Mouse (Mus musculus) intestine, embryonic 14.5 days (tissue): ENCODE data around the gene Ipo4. TPM values are rescaled to one million over a fixed set of nuclear protein-coding genes. Genes with fewer than 3 reads are reported as not detected.

ENCODE experiments used
- ATAC-seq: fragments of 200-750 bp; cut with Nextera tagmentation; replicated peaks from 2 replicates; pipeline ENCODE4 v1.8.0; 2017; ENCODE audit warnings: low read depth, moderate number of reproducible peaks, moderate TSS enrichment, moderate library complexity; ENCODE audit not compliant: low FRiP score, low TSS enrichment
- DNase-seq: peaks from one replicate; pipeline ENCODE4 v3.0.0-alpha.2; 2018; ENCODE audit warnings: low spot score
- H3K27ac ChIP-seq: fragments of 300-500 bp; sonication (generic); 2 replicates; pipeline ENCODE4 v1.5.1; 2014; ENCODE audit warnings: low read depth, mild to moderate bottlenecking, control low read depth
- H3K27me3 ChIP-seq: fragments of 300-500 bp; sonication (generic); replicated peaks from 2 replicates; pipeline ENCODE4 v1.6.1; 2014; ENCODE audit warnings: low read length, control low read depth; ENCODE audit not compliant: control insufficient read depth, insufficient read depth
- H3K36me3 ChIP-seq: fragments of 300-500 bp; sonication (generic); 2 replicates; pipeline ENCODE4 v1.6.1; 2014; ENCODE audit warnings: low read length, control low read depth; ENCODE audit not compliant: control insufficient read depth, insufficient read depth
- H3K4me1 ChIP-seq: fragments of 300-500 bp; sonication (generic); replicated peaks from 2 replicates; pipeline ENCODE4 v1.6.1; 2014; ENCODE audit warnings: low read length, control low read depth, mixed read lengths; ENCODE audit not compliant: control insufficient read depth, insufficient read depth
- H3K4me2 ChIP-seq: fragments of 300-500 bp; sonication (generic); 2 replicates; pipeline ENCODE4 v1.6.1; 2014; ENCODE audit warnings: low read length
- H3K4me3 ChIP-seq: fragments of 300-500 bp; sonication (generic); 2 replicates; pipeline ENCODE4 v1.5.1; 2014; ENCODE audit warnings: low read depth, low read length, control low read depth, mixed read lengths
- H3K9ac ChIP-seq: fragments of 300-500 bp; sonication (generic); 2 replicates; pipeline ENCODE4 v1.6.1; 2014; ENCODE audit warnings: mild to moderate bottlenecking, low read length
- H3K9me3 ChIP-seq: fragments of 300-500 bp; sonication (generic); 2 replicates; pipeline ENCODE4 v1.6.1; 2016; ENCODE audit warnings: low read length, control low read depth; ENCODE audit not compliant: control insufficient read depth
- WGBS: fragments of 180-500 bp; shearing (Covaris S2); extraction: QIAGEN DNeasy Blood & Tissue Kit; methylation state at CpG from one replicate; pipeline ENCODE4 v1.1.7; 2014; 5-methylcytosine and 5-hydroxymethylcytosine counted together
- polyA plus RNA-seq: library from polyadenylated mRNA; unstranded; fragments of >200 nt; fragmentation: Nextera tagmentation; extraction: Ambion mirVana; gene quantifications from 2 replicates; pipeline ENCODE4 v1.2.1, GENCODE M21; 2014

Gene Ipo4
- polyA plus RNA-seq, 1 experiment from 2014 or later: 95.7 TPM

- Histone ChIP-seq H3K9me3 (no peaks in the 10 kb centered on the region), H3K27ac (no peak overlapping the region), H3K9ac (no peak overlapping the region), H3K36me3 (peaks cover 23% of the 10 kb centered on the region), H3K4me2 (no peak overlapping the region), H3K27me3 (peaks cover 6% of the 10 kb centered on the region; the same call in 1 of the 2 replicates), H3K4me1 (peaks cover 12% of the 10 kb centered on the region), H3K4me3 (no peak overlapping the region)
- DNase-seq (no peak), ATAC-seq (no peak)
- WGBS: 86% methylated on average over 23 of the region's 23 CpGs
Observed at GRCm38 (mm10) chr14:55579511-55580496, 56.0 kb downstream of the Ipo4 start.

- peak; percentile 43 for ATAC-seq
- H3K36me3 ChIP-seq: peaks cover 23% of the 10 kb centered on the region
- H3K9me3 ChIP-seq: no peaks in the 10 kb centered on the region
- DNase-seq: no peak
- H3K4me1 ChIP-seq: peaks cover 8% of the 10 kb centered on the region
- H3K9ac ChIP-seq: peak overlapping the region; percentile 77
- H3K27ac ChIP-seq: peak overlapping the region; percentile 65
- WGBS: 23% methylated on average over 6 of the region's 6 CpGs
- H3K27me3 ChIP-seq: no peaks in the 10 kb centered on the region
- peak overlapping the region; percentile 87 for H3K4me2 ChIP-seq
- H3K4me3 ChIP-seq: peak overlapping the region; percentile 93
Observed at GRCm38 (mm10) chr14:55578668-55579269, 57.0 kb downstream of the Ipo4 start.

- Histone ChIP-seq H3K27ac (peak within 1 kb of the TSS; percentile 65), H3K4me2 (peak within 1 kb of the TSS; percentile 87), H3K9me3 (no peaks in the 10 kb centered on the region), H3K36me3 (peaks cover 23% of the 10 kb centered on the region), H3K9ac (peak within 1 kb of the TSS; percentile 77), H3K27me3 (no peaks in the 10 kb centered on the region), H3K4me1 (peaks cover 8% of the 10 kb centered on the region), H3K4me3 (peak within 1 kb of the TSS; percentile 93)
- under 1% methylated on average over 32 of the region's 32 CpGs for WGBS
- ATAC-seq (peak; percentile 91), DNase-seq (peak; percentile 85)
Observed at GRCm38 (mm10) chr14:55577871-55578667, 57.7 kb downstream of the Ipo4 start, which contains the start of gene Psme1. Psme1 (plus strand) TSS chr14:55578123.

- ATAC-seq (no peak), DNase-seq (no peak)
- no peaks in the 10 kb centered on the region for H3K27me3 ChIP-seq
- peaks cover 8% of the 10 kb centered on the region for H3K4me1 ChIP-seq
- H3K27ac ChIP-seq: no peak overlapping the region
- no peak overlapping the region for H3K4me3 ChIP-seq
- WGBS: 76% methylated on average over 16 of the region's 16 CpGs
- H3K9me3 ChIP-seq: no peaks in the 10 kb centered on the region
- H3K4me2 ChIP-seq: no peak overlapping the region
- H3K9ac ChIP-seq: no peak overlapping the region
- H3K36me3 ChIP-seq: peaks cover 17% of the 10 kb centered on the region
Observed at GRCm38 (mm10) chr14:55576376-55576775, 59.4 kb downstream of the Ipo4 start.

GRCm38 (mm10) chr14:55575711-55576110 lies 60.0 kb downstream of the Ipo4 start:
- Histone ChIP-seq H3K9me3 (no peaks in the 10 kb centered on the region), H3K27ac (no peak overlapping the region), H3K4me3 (no peak overlapping the region), H3K4me1 (peaks cover 8% of the 10 kb centered on the region), H3K27me3 (no peaks in the 10 kb centered on the region), H3K9ac (no peak overlapping the region), H3K4me2 (no peak overlapping the region), H3K36me3 (peaks cover 10% of the 10 kb centered on the region; the same call in 1 of the 2 replicates)
- no peak for ATAC-seq
- 70% methylated on average over 13 of the region's 13 CpGs for WGBS
- DNase-seq: no peak

Other genes starting within 250 kb of the Ipo4 start
- gene Dhrs4, start 157.2 kb downstream of the Ipo4 start, polyA plus RNA-seq: 61.0 and 72.1 TPM in 2 replicates
- gene Carmil3, start 145.3 kb downstream of the Ipo4 start, polyA plus RNA-seq: 2.5 and 3.3 TPM in 2 replicates
- 0.37 and 0.48 TPM in 2 replicates for gene Cpne6, start 125.5 kb downstream of the Ipo4 start, polyA plus RNA-seq
- gene Nrl, start 111.0 kb downstream of the Ipo4 start, polyA plus RNA-seq: not detected in 2 replicates
- gene Pck2, start 95.7 kb downstream of the Ipo4 start, polyA plus RNA-seq: 42.8 and 47.4 TPM in 2 replicates
- gene Dcaf11, start 76.0 kb downstream of the Ipo4 start, polyA plus RNA-seq: 70.9 and 71.5 TPM in 2 replicates
- 0.64 and 0.81 TPM in 2 replicates for gene A730061H03Rik, start 75.6 kb downstream of the Ipo4 start, polyA plus RNA-seq
- 0.19 and 0.43 TPM in 2 replicates for gene Fitm1, start 60.3 kb downstream of the Ipo4 start, polyA plus RNA-seq
- 200 TPM in 2 replicates for gene Psme1, start 57.8 kb downstream of the Ipo4 start, polyA plus RNA-seq
- gene Emc9, start 50.7 kb downstream of the Ipo4 start, polyA plus RNA-seq: 6.3 and 7.0 TPM in 2 replicates
- gene Psme2, start 44.8 kb downstream of the Ipo4 start, polyA plus RNA-seq: 331 and 332 TPM in 2 replicates
- gene Rnf31, start 44.2 kb downstream of the Ipo4 start, polyA plus RNA-seq: 15.9 and 20.1 TPM in 2 replicates
- 8.9 and 9.1 TPM in 2 replicates for gene Irf9, start 32.4 kb downstream of the Ipo4 start, polyA plus RNA-seq
- 6.2 and 8.1 TPM in 2 replicates for gene Rec8, start 17.9 kb downstream of the Ipo4 start, polyA plus RNA-seq
- 1.6 and 1.9 TPM in 2 replicates for gene Gm49378, start 1.9 kb upstream of the Ipo4 start, polyA plus RNA-seq
- gene Tm9sf1, start 7.8 kb upstream of the Ipo4 start, polyA plus RNA-seq: 112 and 114 TPM in 2 replicates
- 1.7 and 1.9 TPM in 2 replicates for gene Tssk4, start 14.2 kb upstream of the Ipo4 start, polyA plus RNA-seq
- 53.8 and 58.9 TPM in 2 replicates for gene Mdp1, start 24.6 kb upstream of the Ipo4 start, polyA plus RNA-seq
- gene Gmpr2, start 36.0 kb upstream of the Ipo4 start, polyA plus RNA-seq: 53.5 and 62.5 TPM in 2 replicates
- 547 and 563 TPM in 2 replicates for gene Nedd8, start 36.2 kb upstream of the Ipo4 start, polyA plus RNA-seq
- gene Tinf2, start 45.9 kb upstream of the Ipo4 start, polyA plus RNA-seq: 46.4 and 49.1 TPM in 2 replicates
- 1.3 and 1.6 TPM in 2 replicates for gene Tgm1, start 78.0 kb upstream of the Ipo4 start, polyA plus RNA-seq
- 29.7 and 32.7 TPM in 2 replicates for gene Rabggta, start 86.3 kb upstream of the Ipo4 start, polyA plus RNA-seq
- 81.9 and 84.3 TPM in 2 replicates for gene Dhrs1, start 109.7 kb upstream of the Ipo4 start, polyA plus RNA-seq
- gene Nop9, start 109.7 kb upstream of the Ipo4 start, polyA plus RNA-seq: 42.8 and 45.0 TPM in 2 replicates
- 5.4 and 8.1 TPM in 2 replicates for gene Cideb, start 122.5 kb upstream of the Ipo4 start, polyA plus RNA-seq
- gene Ltb4r2, start 125.5 kb upstream of the Ipo4 start, polyA plus RNA-seq: 0.08 and 0.65 TPM in 2 replicates
- gene Ltb4r1, start 130.0 kb upstream of the Ipo4 start, polyA plus RNA-seq: 0.30 and 0.38 TPM in 2 replicates
- 5.8 and 7.2 TPM in 2 replicates for gene Adcy4, start 148.1 kb upstream of the Ipo4 start, polyA plus RNA-seq
- 48.5 and 51.7 TPM in 2 replicates for gene Ripk3, start 152.9 kb upstream of the Ipo4 start, polyA plus RNA-seq
- 34.3 and 37.4 TPM in 2 replicates for gene Nfatc4, start 187.2 kb upstream of the Ipo4 start, polyA plus RNA-seq
- 15.9 and 18.6 TPM in 2 replicates for gene Nynrin, start 218.1 kb upstream of the Ipo4 start, polyA plus RNA-seq
- 0.18 and 0.23 TPM in 2 replicates for gene Cbln3, start 248.4 kb upstream of the Ipo4 start, polyA plus RNA-seq
- 10.4 and 11.2 TPM in 2 replicates for gene Khnyn, start 249.0 kb upstream of the Ipo4 start, polyA plus RNA-seq